Mouse (Mus musculus): ENCODE measurements around the gene Dohh. TPM values are rescaled to one million over a fixed set of nuclear protein-coding genes. Genes with fewer than 3 reads are reported as not detected.
A peak's percentile ranks its signal among the peaks of the same experiment; 100 is the strongest.

Dohh gene
- polyA plus RNA-seq, 1 experiment from 2014 or later: 101 TPM

DNA sequence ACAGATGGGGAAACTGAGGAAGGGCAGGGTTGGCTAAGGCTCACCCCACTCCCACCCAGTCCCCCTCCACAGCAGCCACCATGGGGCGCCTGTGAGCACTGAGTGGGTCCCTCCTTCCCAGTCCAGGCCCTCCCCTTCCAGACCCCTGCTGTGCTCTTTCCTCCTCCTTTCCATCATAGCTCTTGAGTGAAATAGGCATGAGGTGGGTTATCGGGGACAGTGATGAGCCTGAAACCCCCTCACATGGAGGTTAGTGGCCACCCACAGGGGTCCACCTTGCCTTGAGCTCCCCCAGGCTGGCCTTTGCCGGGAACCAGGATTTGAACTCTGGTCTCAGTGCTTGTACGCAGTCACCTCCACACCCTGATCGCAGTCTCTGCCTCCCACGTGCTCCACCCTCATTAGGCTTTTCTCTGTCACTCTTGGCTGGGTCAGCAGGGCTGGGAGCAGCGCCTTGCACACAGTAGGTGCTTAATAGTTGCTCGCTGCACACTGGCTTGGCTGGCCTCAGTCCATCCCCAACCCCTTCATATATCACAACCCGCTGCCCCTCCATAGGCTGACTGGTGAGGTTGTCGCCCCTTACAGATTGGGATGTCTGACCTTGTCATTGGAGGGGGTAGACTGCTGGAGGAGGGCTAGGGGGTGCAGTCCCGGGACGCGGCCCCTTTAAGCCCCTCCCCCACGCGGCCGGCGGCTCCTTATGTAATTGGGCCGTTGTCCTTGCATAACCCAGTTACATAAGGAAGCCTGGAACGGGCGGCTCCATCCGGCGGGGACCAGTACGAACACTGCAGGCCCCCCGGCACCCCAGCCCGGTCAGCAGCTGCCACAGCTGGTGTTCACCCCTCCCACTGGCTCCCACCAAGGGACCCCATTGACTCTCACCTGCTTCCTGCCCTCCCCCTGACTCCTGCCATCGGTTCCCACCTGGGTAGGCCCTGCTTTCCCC is 29.4 kb downstream of the Dohh start:
- peaks cover 3% of the 10 kb centered on the region for H3K36me3 ChIP-seq
- H3K27me3 ChIP-seq (ENCODE audit: low read depth, poor library complexity, severe bottlenecking): no peaks in the 10 kb centered on the region
- no peaks in the 10 kb centered on the region for H3K9me3 ChIP-seq (replicated peaks)
- 27% methylated on average over 26 of the region's 26 CpGs for WGBS
- DNase-seq (ENCODE audit: low spot score): peak; percentile 78
- H3K27ac ChIP-seq: peak overlapping the region; percentile 89
- peaks cover 100% of the 10 kb centered on the region for H3K4me1 ChIP-seq
- H3K4me3 ChIP-seq: peak overlapping the region; percentile 34

DNA sequence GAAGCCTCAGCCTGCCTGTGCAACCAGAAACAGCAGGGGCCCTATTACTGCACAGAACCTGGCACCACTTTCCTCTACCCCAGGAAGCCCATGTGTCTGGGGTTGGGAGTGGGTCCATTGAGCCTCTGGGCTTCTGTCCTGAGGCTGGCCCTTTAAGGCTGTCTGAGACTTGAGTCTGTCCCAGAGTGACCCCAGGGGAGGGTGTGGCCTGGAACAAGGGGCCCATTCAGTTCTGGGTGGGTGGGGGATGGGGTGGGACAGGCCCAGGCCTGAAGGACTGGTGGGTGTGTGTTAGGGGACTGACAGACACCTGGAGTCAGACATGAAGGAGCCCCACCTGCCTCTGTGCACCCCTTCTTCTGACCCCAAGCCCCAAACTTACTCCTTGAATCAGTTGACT is 30.5 kb downstream of the Dohh start:
- peak; percentile 58 for DNase-seq (ENCODE audit: low spot score)
- Histone ChIP-seq H3K36me3 (peaks cover 3% of the 10 kb centered on the region), H3K4me1 (peaks cover 99% of the 10 kb centered on the region), H3K9me3 (replicated peaks) (no peaks in the 10 kb centered on the region), H3K27ac (peak overlapping the region; percentile 89), H3K27me3 (ENCODE audit: low read depth, poor library complexity, severe bottlenecking) (no peaks in the 10 kb centered on the region; the same call in 1 of the 2 replicates), H3K4me3 (peak overlapping the region; percentile 34; the same call in 1 of the 2 replicates)

DNA sequence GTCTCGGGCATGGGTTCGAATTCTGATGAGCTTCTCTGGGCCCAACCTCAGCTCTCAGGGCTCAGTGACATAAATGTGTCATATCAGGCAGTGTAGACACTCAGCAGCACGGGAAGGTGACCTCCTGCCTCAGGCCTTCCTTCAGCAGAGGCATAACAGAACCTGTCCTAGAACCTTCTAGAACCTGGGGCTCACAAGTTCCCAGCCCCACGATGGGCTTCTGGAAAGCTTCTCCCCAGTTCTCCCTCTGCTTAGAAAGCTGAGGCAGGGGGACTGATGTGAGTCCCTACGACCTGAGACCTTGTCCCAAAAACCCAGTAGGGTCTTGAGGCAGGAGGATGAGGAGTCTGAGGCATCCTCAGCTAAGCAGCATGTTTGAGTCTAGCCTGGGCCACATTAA is 30.9 kb downstream of the Dohh start:
- peak overlapping the region; percentile 89 for H3K27ac ChIP-seq
- 0 out of 2 replicates have a peak overlapping the region, but pooled peaks have one; percentile 14 for H3K4me3 ChIP-seq
- no peaks in the 10 kb centered on the region for H3K9me3 ChIP-seq (replicated peaks)
- DNase-seq (ENCODE audit: low spot score): no peak
- H3K4me1 ChIP-seq: peaks cover 99% of the 10 kb centered on the region
- H3K36me3 ChIP-seq: peaks cover 7% of the 10 kb centered on the region
- 84% methylated on average over 5 of the region's 5 CpGs for WGBS
- peaks cover 3% of the 10 kb centered on the region for H3K27me3 ChIP-seq (ENCODE audit: low read depth, poor library complexity, severe bottlenecking)

- 68% methylated on average over 17 of the region's 17 CpGs for WGBS
- H3K4me1 ChIP-seq: peaks cover 94% of the 10 kb centered on the region
Measured at GRCm38 (mm10) chr10:81415549-81416310, 31.5 kb downstream of the Dohh start.

DNA sequence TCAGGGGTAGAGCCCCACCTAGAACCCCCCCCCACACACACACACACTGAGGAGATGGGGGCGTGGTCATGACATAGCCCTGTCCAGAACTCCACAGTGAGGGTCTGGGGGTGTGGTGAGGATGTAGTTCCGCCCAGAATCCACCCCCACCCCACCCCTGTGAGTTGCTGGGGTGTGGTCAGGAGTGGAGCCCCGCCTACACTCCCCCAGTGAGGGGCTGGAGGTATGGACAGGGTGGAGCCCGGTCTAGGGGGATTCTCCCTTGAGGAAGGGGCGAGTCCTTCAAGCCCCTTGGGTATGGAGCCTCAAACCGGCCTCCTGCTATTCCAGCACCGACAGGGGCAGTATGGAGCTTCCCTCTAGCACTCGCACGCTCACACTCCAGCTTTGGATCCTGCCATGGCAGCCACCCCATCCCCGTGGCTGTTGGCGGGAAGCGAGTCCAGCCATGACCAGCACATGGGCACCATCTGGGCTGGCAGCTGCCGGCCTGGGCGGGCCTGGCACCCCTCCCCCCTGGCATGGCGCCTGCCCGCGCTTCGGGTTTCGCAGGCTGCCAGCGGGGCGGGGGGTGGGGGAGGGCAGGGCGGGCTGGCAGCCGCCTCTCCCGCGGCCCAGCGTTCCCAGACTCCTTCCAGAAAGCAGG is 32.5 kb downstream of the Dohh start:
- Histone ChIP-seq H3K27me3 (ENCODE audit: low read depth, poor library complexity, severe bottlenecking) (peaks cover 18% of the 10 kb centered on the region), H3K9me3 (replicated peaks) (no peaks in the 10 kb centered on the region), H3K27ac (peak overlapping the region; percentile 89), H3K36me3 (peaks cover 9% of the 10 kb centered on the region), H3K4me3 (peak overlapping the region; percentile 50), H3K4me1 (peaks cover 84% of the 10 kb centered on the region)
- 1% methylated on average over 26 of the region's 26 CpGs for WGBS
- DNase-seq (ENCODE audit: low spot score): peak; percentile 83

More at GRCm38 (mm10) chr10:81415549-81416310, 31.5 kb downstream of the Dohh start:
- Histone ChIP-seq H3K27me3 (ENCODE audit: low read depth, poor library complexity, severe bottlenecking) (peaks cover 9% of the 10 kb centered on the region), H3K36me3 (peaks cover 11% of the 10 kb centered on the region), H3K4me3 (no peak overlapping the region), H3K27ac (peak overlapping the region; percentile 89), H3K9me3 (replicated peaks) (no peaks in the 10 kb centered on the region)
- DNase-seq (ENCODE audit: low spot score): no peak

GRCm38 (mm10) chr10:81417227-81418215 is 33.3 kb downstream of the Dohh start:
- Histone ChIP-seq H3K9me3 (replicated peaks) (no peaks in the 10 kb centered on the region), H3K27ac (peak overlapping the region; percentile 89), H3K27me3 (ENCODE audit: low read depth, poor library complexity, severe bottlenecking) (peaks cover 26% of the 10 kb centered on the region), H3K36me3 (peaks cover 8% of the 10 kb centered on the region; the same call in 1 of the 2 replicates), H3K4me1 (peaks cover 76% of the 10 kb centered on the region), H3K4me3 (peak overlapping the region; percentile 50)
- WGBS: 43% methylated on average over 12 of the region's 12 CpGs
- no peak for DNase-seq (ENCODE audit: low spot score)

DNA sequence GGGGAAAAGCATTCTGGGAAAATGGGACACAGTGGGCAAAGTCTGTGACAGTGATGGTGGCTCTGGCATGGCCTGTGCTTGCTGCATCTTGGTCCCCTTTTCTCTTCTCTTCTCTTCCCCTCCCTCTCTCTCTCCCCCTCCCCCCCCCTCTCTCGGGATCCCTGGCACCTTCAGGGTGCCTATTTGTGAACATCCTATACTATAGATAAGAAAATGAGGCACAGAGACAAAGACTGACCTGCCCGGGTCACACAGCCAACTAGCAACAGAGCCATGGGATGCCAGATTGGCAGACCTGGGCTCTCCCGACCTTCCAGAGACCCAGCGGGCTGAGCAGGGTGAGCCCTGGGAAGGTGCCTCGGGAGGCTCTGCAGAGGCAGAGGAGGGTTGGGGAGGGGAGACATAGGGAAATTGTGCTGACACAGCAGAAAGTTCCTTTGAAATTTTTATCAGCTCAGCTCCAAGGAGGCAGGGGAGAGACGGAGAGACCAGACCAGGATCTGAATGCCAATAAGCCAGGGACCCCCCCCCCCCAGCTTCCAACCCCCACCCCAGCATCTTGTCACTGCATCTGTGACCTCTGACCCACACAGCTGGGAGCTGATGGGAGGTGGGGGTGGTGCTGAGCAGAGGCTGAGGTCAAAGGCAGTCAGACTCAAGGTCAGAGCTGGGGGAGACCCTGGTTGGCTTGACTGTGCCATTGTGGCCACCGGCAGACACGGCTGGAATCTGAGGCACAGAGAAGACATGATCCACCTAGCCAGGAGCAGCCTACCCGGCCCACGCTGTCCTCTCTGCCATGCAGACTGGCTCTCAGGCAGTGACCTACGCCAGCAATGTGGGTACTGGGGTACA is 34.2 kb downstream of the Dohh start:
- Histone ChIP-seq H3K4me1 (peaks cover 67% of the 10 kb centered on the region), H3K9me3 (replicated peaks) (no peaks in the 10 kb centered on the region), H3K27ac (peak overlapping the region; percentile 42), H3K4me3 (no peak overlapping the region), H3K27me3 (ENCODE audit: low read depth, poor library complexity, severe bottlenecking) (peaks cover 32% of the 10 kb centered on the region), H3K36me3 (peaks cover 8% of the 10 kb centered on the region; the same call in 1 of the 2 replicates)
- DNase-seq (ENCODE audit: low spot score): no peak
- 43% methylated on average over 11 of the region's 11 CpGs for WGBS

GRCm38 (mm10) chr10:81419111-81419928 is 35.1 kb downstream of the Dohh start:
- peak; percentile 27 for DNase-seq (ENCODE audit: low spot score)
- Histone ChIP-seq H3K36me3 (peaks cover 8% of the 10 kb centered on the region; the same call in 1 of the 2 replicates), H3K27ac (peak overlapping the region; percentile 42; the same call in 1 of the 2 replicates), H3K4me1 (peaks cover 62% of the 10 kb centered on the region), H3K27me3 (ENCODE audit: low read depth, poor library complexity, severe bottlenecking) (peaks cover 40% of the 10 kb centered on the region), H3K9me3 (replicated peaks) (no peaks in the 10 kb centered on the region), H3K4me3 (no peak overlapping the region)
- WGBS: 92% methylated on average over 10 of the region's 10 CpGs

DNA sequence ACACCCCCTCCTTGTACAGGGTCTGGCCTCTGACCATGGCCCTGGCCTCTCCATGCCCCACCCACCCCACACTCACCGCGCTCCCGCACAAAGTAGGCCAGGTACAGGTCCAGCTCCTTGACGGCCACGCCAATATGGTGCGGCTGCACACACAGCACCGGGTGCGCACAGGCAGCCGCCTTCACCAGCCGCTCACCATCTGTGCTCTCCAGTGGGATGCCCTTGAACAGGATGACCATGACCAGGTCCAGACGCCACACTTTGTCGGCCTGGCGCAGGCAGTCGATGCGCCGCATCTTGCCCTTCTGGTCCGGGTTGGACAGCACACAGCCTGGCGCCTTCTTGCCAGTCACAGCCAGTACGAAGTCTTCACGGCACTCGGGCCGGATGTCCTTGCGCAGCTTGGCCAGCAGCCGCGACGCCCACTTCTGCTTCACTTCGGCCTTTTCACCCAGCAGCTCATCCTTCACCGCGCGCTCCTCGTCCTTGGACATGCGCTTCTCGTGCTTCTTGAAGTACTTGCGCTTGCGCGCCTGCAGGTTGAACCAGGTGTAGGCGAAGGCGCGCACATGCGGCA is 36.1 kb downstream of the Dohh start:
- peak; percentile 31 for DNase-seq (ENCODE audit: low spot score)
- Histone ChIP-seq H3K27me3 (ENCODE audit: low read depth, poor library complexity, severe bottlenecking) (peaks cover 50% of the 10 kb centered on the region), H3K36me3 (peaks cover 8% of the 10 kb centered on the region; the same call in 1 of the 2 replicates), H3K4me3 (no peak overlapping the region), H3K27ac (no peak overlapping the region), H3K9me3 (replicated peaks) (no peaks in the 10 kb centered on the region), H3K4me1 (peaks cover 62% of the 10 kb centered on the region)
- 80% methylated on average over 40 of the region's 40 CpGs for WGBS
